Mouse (Mus musculus) embryonic facial prominence, embryonic 13.5 days (tissue): ENCODE measurements around the gene Selenok. TPM values are rescaled to one million over a fixed set of nuclear protein-coding genes. Genes with fewer than 3 reads are reported as not detected.

ENCODE experiments used
- ATAC-seq: fragments of 200-750 bp; cut with Nextera tagmentation; 2 replicates; pipeline ENCODE4 v1.8.0; 2017; ENCODE audit warnings: low read depth; ENCODE audit not compliant: insufficient number of reproducible peaks, insufficient read depth, low FRiP score, low TSS enrichment
- H3K27ac ChIP-seq: fragments of 300-500 bp; sonication (generic); 2 replicates; pipeline ENCODE4 v1.5.1; 2015; ENCODE audit warnings: moderate library complexity, mild to moderate bottlenecking, inconsistent platforms
- H3K27me3 ChIP-seq: fragments of 300-500 bp; sonication (generic); 2 replicates; pipeline ENCODE4 v1.6.1; 2015; ENCODE audit warnings: mild to moderate bottlenecking, inconsistent platforms
- H3K36me3 ChIP-seq: fragments of 300-500 bp; sonication (generic); 2 replicates; pipeline ENCODE4 v1.6.1; 2015; ENCODE audit warnings: mild to moderate bottlenecking, inconsistent platforms
- H3K4me1 ChIP-seq: fragments of 300-500 bp; sonication (generic); 2 replicates; pipeline ENCODE4 v1.6.1; 2015; ENCODE audit warnings: inconsistent platforms
- H3K4me2 ChIP-seq: fragments of 300-500 bp; sonication (generic); 2 replicates; pipeline ENCODE4 v1.6.1; 2015; ENCODE audit warnings: moderate library complexity, mild to moderate bottlenecking, inconsistent platforms
- H3K4me3 ChIP-seq: fragments of 300-500 bp; sonication (generic); 2 replicates; pipeline ENCODE4 v1.5.1; 2015; ENCODE audit warnings: mild to moderate bottlenecking, inconsistent platforms
- H3K9ac ChIP-seq: fragments of 300-500 bp; sonication (generic); 2 replicates; pipeline ENCODE4 v1.6.1; 2015; ENCODE audit warnings: mild to moderate bottlenecking, inconsistent platforms
- H3K9me3 ChIP-seq: fragments of 300-500 bp; sonication (generic); 2 replicates; pipeline ENCODE4 v1.6.1; 2016; ENCODE audit warnings: inconsistent platforms
- WGBS: fragments of 180-500 bp; shearing (Covaris S2); methylation state at CpG from one replicate; pipeline ENCODE4 v1.1.7; 2015; ENCODE audit warnings: mixed read lengths; 5-methylcytosine and 5-hydroxymethylcytosine counted together
- polyA plus RNA-seq: library from polyadenylated mRNA; unstranded; fragments of >200 nt; fragmentation: Nextera tagmentation; extraction: Ambion mirVana; gene quantifications from 2 replicates; pipeline ENCODE4 v1.2.1, GENCODE M21; 2015

Gene Selenok
- polyA plus RNA-seq, 1 experiment from 2014 or later, result 308 TPM

- no peaks in the 10 kb centered on the region for H3K27me3 ChIP-seq
- no peak overlapping the region for H3K27ac ChIP-seq
- H3K4me3 ChIP-seq, result no peak overlapping the region
- no peaks in the 10 kb centered on the region for H3K9me3 ChIP-seq
- peaks cover 25% of the 10 kb centered on the region for H3K4me1 ChIP-seq
- 92% methylated on average over 7 of the region's 7 CpGs for WGBS
- no peak overlapping the region for H3K9ac ChIP-seq
- no peak overlapping the region for H3K4me2 ChIP-seq
- ATAC-seq, result no peak
- peaks cover 57% of the 10 kb centered on the region for H3K36me3 ChIP-seq
Measured at GRCm38 (mm10) chr14:29971446-29971845, 3.3 kb downstream of the Selenok start.

- Histone ChIP-seq H3K4me3 (no peak overlapping the region), H3K9me3 (no peaks in the 10 kb centered on the region), H3K36me3 (peaks cover 57% of the 10 kb centered on the region), H3K4me1 (peaks cover 25% of the 10 kb centered on the region), H3K4me2 (no peak overlapping the region), H3K27ac (no peak overlapping the region), H3K27me3 (no peaks in the 10 kb centered on the region), H3K9ac (no peak overlapping the region)
- no peak for ATAC-seq
- WGBS, result 89% methylated on average over 5 of the region's 5 CpGs
Measured at GRCm38 (mm10) chr14:29971993-29972392, 3.9 kb downstream of the Selenok start.

- peaks cover 56% of the 10 kb centered on the region for H3K36me3 ChIP-seq
- no peak overlapping the region for H3K9ac ChIP-seq
- H3K4me1 ChIP-seq, result peaks cover 10% of the 10 kb centered on the region
- no peak overlapping the region for H3K27ac ChIP-seq
- no peaks in the 10 kb centered on the region for H3K27me3 ChIP-seq
- H3K9me3 ChIP-seq, result peaks cover 6% of the 10 kb centered on the region; the same call in 1 of the 2 replicates
- H3K4me2 ChIP-seq, result no peak overlapping the region
- ATAC-seq, result no peak
- WGBS, result 95% methylated on average over 6 of the region's 6 CpGs
- H3K4me3 ChIP-seq, result no peak overlapping the region
Measured at GRCm38 (mm10) chr14:29976927-29977326, 8.8 kb downstream of the Selenok start.

DNA sequence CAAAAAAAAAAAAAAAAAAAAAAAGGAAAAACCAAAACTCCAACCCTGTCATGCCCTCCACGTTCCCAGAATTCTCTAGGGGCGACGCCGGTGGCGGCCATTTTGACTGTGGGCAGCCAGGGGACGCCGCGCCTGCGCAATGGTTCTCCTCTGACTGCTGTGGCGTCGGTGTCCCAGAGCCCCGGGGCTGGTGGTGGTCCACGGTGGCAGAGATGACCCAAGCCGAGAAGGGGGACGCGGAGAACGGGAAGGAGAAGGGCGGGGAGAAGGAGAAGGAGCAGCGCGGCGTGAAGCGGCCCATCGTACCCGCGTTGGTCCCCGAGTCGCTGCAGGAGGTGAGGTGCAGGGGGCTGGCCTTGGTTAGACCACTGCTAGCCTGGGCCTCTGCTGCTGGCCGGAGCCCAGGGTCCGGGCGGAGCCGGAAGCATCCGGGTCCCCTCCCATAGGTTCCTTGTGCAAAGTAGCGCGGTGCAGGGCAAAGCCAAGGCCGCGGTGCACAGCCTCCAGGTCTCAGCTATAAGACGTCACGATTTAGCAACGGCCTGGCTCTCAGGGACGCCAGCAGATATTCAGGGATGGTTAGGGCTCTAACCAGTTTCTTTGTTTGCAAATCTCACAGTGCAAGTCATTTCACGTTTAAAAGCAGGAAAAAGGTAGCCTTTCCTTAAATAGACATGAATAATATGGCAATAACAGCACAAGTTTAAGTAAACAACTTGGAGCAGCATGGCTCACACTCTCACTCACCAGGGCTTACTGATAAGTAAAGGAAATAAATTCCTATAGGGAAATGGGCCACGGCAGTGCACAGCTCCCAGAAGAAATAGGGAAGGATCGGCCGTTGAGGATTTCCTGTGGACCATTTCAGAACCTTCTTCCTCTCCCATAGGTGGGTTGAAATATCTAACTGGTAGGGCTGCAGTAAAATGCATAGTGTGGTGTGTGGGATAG lies 10.4 kb downstream of the Selenok start, which contains the start of gene Actr8:
Gene Actr8 (plus strand): TSS at position 84 of the 951 bp plus-strand sequence.
- peak within 1 kb of the TSS; percentile 91 for H3K4me3 ChIP-seq
- H3K27ac ChIP-seq, result peak within 1 kb of the TSS; percentile 92
- H3K9me3 ChIP-seq, result peaks cover 6% of the 10 kb centered on the region; the same call in 1 of the 2 replicates
- peak; percentile 88 for ATAC-seq
- peak within 1 kb of the TSS; percentile 75 for H3K4me2 ChIP-seq
- H3K36me3 ChIP-seq, result peaks cover 57% of the 10 kb centered on the region
- peak within 1 kb of the TSS; percentile 96 for H3K9ac ChIP-seq
- H3K4me1 ChIP-seq, result peaks cover 10% of the 10 kb centered on the region
- H3K27me3 ChIP-seq, result no peaks in the 10 kb centered on the region
- WGBS, result 2% methylated on average over 44 of the region's 44 CpGs

DNA sequence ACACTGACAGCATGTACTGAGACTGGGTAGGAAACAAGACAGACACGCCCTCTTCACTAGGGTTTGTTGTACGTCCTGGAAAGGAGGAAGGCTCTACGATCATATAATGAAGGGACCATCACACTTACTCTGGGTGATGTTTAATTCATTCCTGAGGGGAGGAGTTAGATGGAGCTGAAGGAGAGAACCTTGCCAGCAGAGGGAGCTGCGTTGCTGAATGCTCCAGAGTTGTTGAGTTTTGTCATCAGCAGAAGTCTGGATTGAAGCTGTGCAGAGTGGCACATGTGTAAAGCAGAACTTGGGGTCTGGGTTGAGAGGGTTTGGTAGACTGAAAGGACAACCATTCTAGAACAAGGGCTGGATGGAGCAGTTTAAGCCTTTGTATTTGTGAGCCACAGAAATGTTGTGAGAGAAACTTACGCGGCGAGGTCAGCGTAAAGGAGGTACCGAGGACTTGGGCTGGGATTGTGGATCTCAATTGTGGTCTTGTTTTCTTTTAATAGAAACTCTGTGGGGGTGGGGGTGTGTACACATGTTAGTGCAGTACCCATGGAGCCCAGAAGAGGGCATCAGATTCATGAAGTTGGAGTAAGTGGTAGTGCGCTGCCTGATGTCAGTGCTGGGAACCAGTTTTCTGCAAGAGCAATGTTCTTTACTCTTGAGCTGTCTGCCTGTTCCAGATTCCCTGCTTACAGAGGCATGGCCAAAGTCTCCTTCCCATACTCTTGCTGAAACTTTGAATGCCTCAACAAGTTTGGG lies 12.5 kb downstream of the Selenok start:
- H3K36me3 ChIP-seq, result peaks cover 62% of the 10 kb centered on the region

GRCm38 (mm10) chr14:29986096-29986495 lies 18.0 kb downstream of the Selenok start:
- WGBS, result 93% methylated on average over 4 of the region's 4 CpGs
- Histone ChIP-seq H3K27me3 (no peaks in the 10 kb centered on the region), H3K4me1 (no peaks in the 10 kb centered on the region), H3K9me3 (no peaks in the 10 kb centered on the region), H3K4me2 (no peak overlapping the region), H3K9ac (no peak overlapping the region), H3K36me3 (peaks cover 100% of the 10 kb centered on the region), H3K4me3 (no peak overlapping the region), H3K27ac (no peak overlapping the region)
- no peak for ATAC-seq

More for the DNA sequence above, 12.5 kb downstream of the Selenok start:
- Histone ChIP-seq H3K27ac (no peak overlapping the region), H3K4me1 (peaks cover 10% of the 10 kb centered on the region), H3K9ac (no peak overlapping the region), H3K27me3 (no peaks in the 10 kb centered on the region), H3K9me3 (peaks cover 6% of the 10 kb centered on the region; the same call in 1 of the 2 replicates), H3K4me2 (no peak overlapping the region), H3K4me3 (no peak overlapping the region)
- ATAC-seq, result no peak
- WGBS, result 94% methylated on average over 10 of the region's 10 CpGs

GRCm38 (mm10) chr14:29987276-29987675 lies 19.2 kb downstream of the Selenok start:
- Histone ChIP-seq H3K4me3 (no peak overlapping the region), H3K27ac (no peak overlapping the region), H3K27me3 (no peaks in the 10 kb centered on the region), H3K36me3 (peaks cover 100% of the 10 kb centered on the region), H3K4me1 (no peaks in the 10 kb centered on the region), H3K4me2 (no peak overlapping the region), H3K9me3 (no peaks in the 10 kb centered on the region), H3K9ac (no peak overlapping the region)
- WGBS, result 93% methylated on average over 6 of the region's 6 CpGs
- ATAC-seq, result no peak

- Histone ChIP-seq H3K36me3 (peaks cover 100% of the 10 kb centered on the region), H3K9ac (no peak overlapping the region), H3K27me3 (no peaks in the 10 kb centered on the region), H3K27ac (no peak overlapping the region), H3K9me3 (no peaks in the 10 kb centered on the region), H3K4me3 (no peak overlapping the region), H3K4me1 (no peaks in the 10 kb centered on the region), H3K4me2 (no peak overlapping the region)
- 93% methylated on average over 9 of the region's 9 CpGs for WGBS
- no peak for ATAC-seq
Measured at GRCm38 (mm10) chr14:29987739-29988138, 19.6 kb downstream of the Selenok start.

DNA sequence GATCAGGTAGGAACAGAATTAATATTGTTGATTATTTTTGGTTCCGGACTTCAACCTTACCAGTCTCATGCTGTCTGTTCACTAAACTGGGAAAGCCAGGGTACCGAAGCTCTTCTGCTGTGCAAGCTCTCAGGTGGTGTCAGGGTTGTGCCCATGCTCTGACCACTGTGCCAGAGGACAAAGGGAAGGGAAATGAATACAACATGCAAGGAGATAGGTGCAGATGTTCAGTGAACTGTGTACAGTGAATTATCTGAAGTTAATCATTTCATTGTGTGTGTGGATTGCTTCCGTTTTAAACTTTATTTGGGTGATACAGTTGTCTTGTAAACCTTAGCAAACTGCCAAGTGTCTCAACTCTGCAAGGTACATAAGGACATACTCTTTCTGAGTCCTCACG lies 20.2 kb downstream of the Selenok start:
- 94% methylated on average over 4 of the region's 4 CpGs for WGBS
- Histone ChIP-seq H3K36me3 (peaks cover 100% of the 10 kb centered on the region), H3K4me2 (no peak overlapping the region), H3K27me3 (no peaks in the 10 kb centered on the region), H3K4me1 (no peaks in the 10 kb centered on the region), H3K4me3 (no peak overlapping the region), H3K9me3 (no peaks in the 10 kb centered on the region), H3K27ac (no peak overlapping the region), H3K9ac (no peak overlapping the region)
- no peak for ATAC-seq

- ATAC-seq, result no peak
- Histone ChIP-seq H3K9me3 (no peaks in the 10 kb centered on the region), H3K36me3 (peaks cover 72% of the 10 kb centered on the region), H3K4me1 (0 out of 2 replicates have a peak, but pooled peaks cover 2% of the 10 kb centered on the region), H3K4me3 (no peak overlapping the region), H3K27me3 (no peaks in the 10 kb centered on the region), H3K9ac (no peak overlapping the region), H3K4me2 (no peak overlapping the region), H3K27ac (no peak overlapping the region)
- 29% methylated on average over 4 of the region's 4 CpGs for WGBS
Measured at GRCm38 (mm10) chr14:29994976-29995375, 26.9 kb downstream of the Selenok start.

- H3K4me3 ChIP-seq, result no peak overlapping the region
- 0 out of 2 replicates have a peak, but pooled peaks cover 2% of the 10 kb centered on the region for H3K4me1 ChIP-seq
- no peaks in the 10 kb centered on the region for H3K27me3 ChIP-seq
- ATAC-seq, result no peak
- no peak overlapping the region for H3K4me2 ChIP-seq
- H3K9ac ChIP-seq, result no peak overlapping the region
- peaks cover 60% of the 10 kb centered on the region for H3K36me3 ChIP-seq
- no peak overlapping the region for H3K27ac ChIP-seq
- H3K9me3 ChIP-seq, result no peaks in the 10 kb centered on the region
- WGBS, result 91% methylated on average over 11 of the region's 11 CpGs
Measured at GRCm38 (mm10) chr14:29996000-29996751, 28.1 kb downstream of the Selenok start.
